Mouse (Mus musculus): ENCODE data around the gene Fam189b.

The Fam189b gene

GRCm38 (mm10) chr3:89230561-89230960 is 47.6 kb downstream of the Fam189b start:
- no peak for DNase-seq (ENCODE audit: low spot score)

- no peak for DNase-seq (ENCODE audit: low spot score)
Measured at GRCm38 (mm10) chr3:89231345-89231744, 48.4 kb downstream of the Fam189b start.

DNA sequence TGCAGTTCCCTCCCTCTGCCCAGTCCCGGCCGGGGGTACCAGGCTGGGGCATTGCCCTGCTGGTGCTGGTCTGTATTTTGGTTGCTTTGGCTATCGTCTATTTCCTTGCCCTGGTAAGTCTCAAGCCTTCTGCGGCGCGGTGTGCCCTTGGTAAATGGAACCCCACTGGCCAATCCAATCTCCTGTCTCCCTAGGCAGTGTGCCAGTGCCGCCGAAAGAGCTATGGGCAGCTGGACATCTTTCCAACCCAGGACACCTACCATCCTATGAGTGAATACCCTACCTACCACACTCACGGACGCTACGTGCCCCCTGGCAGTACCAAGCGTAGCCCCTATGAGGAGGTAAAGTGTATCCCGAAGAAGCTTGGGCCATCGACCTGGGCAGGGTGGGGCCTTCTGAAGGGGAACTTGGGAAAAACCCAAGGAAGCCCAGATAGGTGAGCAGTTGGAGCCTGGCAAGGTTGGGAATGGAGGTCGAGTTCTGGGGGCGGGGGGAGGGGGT is 48.9 kb downstream of the Fam189b start:
- DNase-seq (ENCODE audit: low spot score): no peak

- DNase-seq (ENCODE audit: low spot score): no peak
Measured at GRCm38 (mm10) chr3:89232614-89233013, 49.7 kb downstream of the Fam189b start.

GRCm38 (mm10) chr3:89233562-89234110 is 50.7 kb downstream of the Fam189b start:
- no peak for DNase-seq (ENCODE audit: low spot score)

DNA sequence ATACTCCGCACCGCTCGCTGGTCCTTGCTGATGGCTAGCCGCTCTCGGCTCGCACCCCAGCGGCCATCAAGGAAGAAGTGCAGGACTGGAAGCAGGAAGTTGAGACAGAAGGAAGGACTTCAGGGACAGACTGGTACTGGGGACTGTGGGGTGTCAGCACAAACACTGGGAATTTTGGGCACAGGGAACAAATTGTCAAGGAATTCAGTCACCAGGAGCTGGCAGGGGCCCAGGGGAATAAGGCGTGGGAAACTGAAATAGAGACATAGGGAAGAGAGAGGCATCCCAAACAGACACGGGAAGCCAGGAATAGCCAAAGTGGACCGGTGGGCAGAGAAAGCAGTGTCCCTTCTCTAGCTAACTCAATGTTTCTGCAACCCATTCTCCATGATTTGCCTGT is 53.6 kb downstream of the Fam189b start:
- no peak for DNase-seq (ENCODE audit: low spot score)

GRCm38 (mm10) chr3:89237682-89238081 is 54.7 kb downstream of the Fam189b start:
- DNase-seq (ENCODE audit: low spot score): no peak

DNA sequence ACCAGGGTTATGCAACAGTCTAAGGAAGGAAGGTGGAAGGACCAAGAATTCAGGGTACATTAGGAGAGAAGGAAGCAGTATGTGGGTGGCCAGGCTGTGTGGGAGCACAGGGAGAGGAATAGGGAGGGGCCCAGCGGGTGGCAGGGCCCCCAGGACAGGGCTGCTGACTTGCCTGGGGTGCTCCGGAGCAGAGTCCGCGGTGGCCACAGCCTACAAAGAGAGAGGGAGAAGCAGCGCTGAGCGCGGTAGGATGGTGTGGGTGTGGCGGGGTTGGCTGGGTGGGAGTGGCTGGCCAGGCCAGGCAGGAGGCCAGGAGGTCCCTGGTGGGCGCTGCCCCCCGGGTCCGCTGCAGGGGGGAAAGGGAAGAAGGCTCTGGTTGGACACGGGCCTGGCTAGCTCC is 55.6 kb downstream of the Fam189b start:
- DNase-seq (ENCODE audit: low spot score): no peak

All from retina, embryonic 14.5 days (tissue).